Mouse (Mus musculus) forebrain, embryonic 10.5 days (tissue): Measurements from ENCODE around the gene 1700016K19Rik. TPM values are rescaled to one million over a fixed set of nuclear protein-coding genes. Genes with fewer than 3 reads are reported as not detected.

Experiments used
- DNase-seq: peaks from one replicate; pipeline ENCODE4 v3.0.0-alpha.2; 2017; ENCODE audit warnings: low spot score; ENCODE audit errors: extremely low spot score
- H3K27ac ChIP-seq: fragments of 300-500 bp; sonication (generic); 2 replicates; pipeline ENCODE4 v1.5.1; 2016; ENCODE audit warnings: mild to moderate bottlenecking
- H3K27me3 ChIP-seq: fragments of 300-500 bp; sonication (generic); 2 replicates; pipeline ENCODE4 v1.6.1; 2016; ENCODE audit warnings: mild to moderate bottlenecking; ENCODE audit not compliant: poor library complexity, severe bottlenecking
- H3K36me3 ChIP-seq: fragments of 300-500 bp; sonication (generic); replicated peaks from 2 replicates; pipeline ENCODE4 v1.6.1; 2016; ENCODE audit warnings: mild to moderate bottlenecking, moderate library complexity
- H3K4me1 ChIP-seq: fragments of 300-500 bp; sonication (generic); 2 replicates; pipeline ENCODE4 v1.6.1; 2016
- H3K4me3 ChIP-seq: fragments of 300-500 bp; sonication (generic); 2 replicates; pipeline ENCODE4 v1.5.1; 2016; ENCODE audit warnings: mild to moderate bottlenecking, moderate library complexity
- H3K9me3 ChIP-seq: fragments of 300-500 bp; sonication (generic); 2 replicates; pipeline ENCODE4 v1.6.1; 2016; ENCODE audit warnings: mild to moderate bottlenecking, moderate library complexity
- WGBS: fragments of 180-500 bp; shearing (Covaris S2); methylation state at CpG from one replicate; pipeline ENCODE4 v1.1.7; 2016; 5-methylcytosine and 5-hydroxymethylcytosine counted together
- polyA plus RNA-seq: library from polyadenylated mRNA; unstranded; fragments of >200 nt; fragmentation: Nextera tagmentation; extraction: Ambion mirVana; gene quantifications from 2 replicates; pipeline ENCODE4 v1.2.1, GENCODE M21; 2016

Gene 1700016K19Rik
- polyA plus RNA-seq, 1 experiment from 2014 or later, result 0.62 TPM

- Histone ChIP-seq H3K9me3 (no peaks in the 10 kb centered on the region), H3K36me3 (peaks cover 22% of the 10 kb centered on the region), H3K4me3 (peak overlapping the region; percentile 79), H3K4me1 (peaks cover 50% of the 10 kb centered on the region), H3K27ac (peak overlapping the region; percentile 90), H3K27me3 (peaks cover 51% of the 10 kb centered on the region)
- DNase-seq, result peak; percentile 51
- 3% methylated on average over 14 of the region's 14 CpGs for WGBS
Measured at GRCm38 (mm10) chr11:76026527-76027138, 26.9 kb downstream of the 1700016K19Rik start.

GRCm38 (mm10) chr11:76027139-76028071 is 27.7 kb downstream of the 1700016K19Rik start, which contains the start of gene Rflnb:
Gene Rflnb (minus strand): TSS chr11:76027782.
- Histone ChIP-seq H3K36me3 (peaks cover 17% of the 10 kb centered on the region), H3K27ac (peak within 1 kb of the TSS; percentile 90), H3K4me3 (peak within 1 kb of the TSS; percentile 79), H3K9me3 (no peaks in the 10 kb centered on the region), H3K27me3 (peaks cover 56% of the 10 kb centered on the region), H3K4me1 (peaks cover 50% of the 10 kb centered on the region)
- peak; percentile 82 for DNase-seq
- WGBS, result under 1% methylated on average over 110 of the region's 112 CpGs

- H3K27me3 ChIP-seq, result peaks cover 59% of the 10 kb centered on the region
- peaks cover 50% of the 10 kb centered on the region for H3K4me1 ChIP-seq
- no peaks in the 10 kb centered on the region for H3K9me3 ChIP-seq
- H3K27ac ChIP-seq, result peak overlapping the region; percentile 90
- WGBS, result 2% methylated on average over 11 of the region's 14 CpGs
- H3K4me3 ChIP-seq, result peak overlapping the region; percentile 79
- H3K36me3 ChIP-seq, result peaks cover 10% of the 10 kb centered on the region
- no peak for DNase-seq
Measured at GRCm38 (mm10) chr11:76028072-76028465, 28.4 kb downstream of the 1700016K19Rik start.

- DNase-seq, result no peak
- no peak overlapping the region for H3K27ac ChIP-seq
- H3K9me3 ChIP-seq, result no peaks in the 10 kb centered on the region
- H3K4me1 ChIP-seq, result peaks cover 9% of the 10 kb centered on the region
- H3K4me3 ChIP-seq, result no peak overlapping the region
- peaks cover 31% of the 10 kb centered on the region for H3K27me3 ChIP-seq
- 86% methylated on average over 6 of the region's 6 CpGs for WGBS
- no peaks in the 10 kb centered on the region for H3K36me3 ChIP-seq
Measured at GRCm38 (mm10) chr11:76033359-76033758, 33.6 kb downstream of the 1700016K19Rik start.

GRCm38 (mm10) chr11:76033836-76034235 is 34.1 kb downstream of the 1700016K19Rik start:
- H3K27ac ChIP-seq, result no peak overlapping the region
- no peak for DNase-seq
- H3K27me3 ChIP-seq, result peaks cover 27% of the 10 kb centered on the region
- H3K4me1 ChIP-seq, result peaks cover 8% of the 10 kb centered on the region; the same call in 1 of the 2 replicates
- H3K9me3 ChIP-seq, result no peaks in the 10 kb centered on the region
- no peak overlapping the region for H3K4me3 ChIP-seq
- 81% methylated on average over 4 of the region's 4 CpGs for WGBS
- H3K36me3 ChIP-seq, result no peaks in the 10 kb centered on the region

GRCm38 (mm10) chr11:76035182-76035581 is 35.5 kb downstream of the 1700016K19Rik start:
- Histone ChIP-seq H3K36me3 (no peaks in the 10 kb centered on the region), H3K4me1 (peaks cover 8% of the 10 kb centered on the region; the same call in 1 of the 2 replicates), H3K27ac (no peak overlapping the region), H3K4me3 (no peak overlapping the region), H3K27me3 (peaks cover 14% of the 10 kb centered on the region), H3K9me3 (no peaks in the 10 kb centered on the region)
- 83% methylated on average over 8 of the region's 8 CpGs for WGBS
- DNase-seq, result no peak

GRCm38 (mm10) chr11:76037581-76038294 is 38.0 kb downstream of the 1700016K19Rik start:
- no peak overlapping the region for H3K4me3 ChIP-seq
- H3K4me1 ChIP-seq, result peaks cover 20% of the 10 kb centered on the region
- H3K27me3 ChIP-seq, result no peaks in the 10 kb centered on the region
- H3K9me3 ChIP-seq, result no peaks in the 10 kb centered on the region
- DNase-seq, result no peak
- H3K36me3 ChIP-seq, result no peaks in the 10 kb centered on the region
- 63% methylated on average over 6 of the region's 6 CpGs for WGBS
- H3K27ac ChIP-seq, result no peak overlapping the region

- H3K4me3 ChIP-seq, result no peak overlapping the region
- H3K4me1 ChIP-seq, result peaks cover 27% of the 10 kb centered on the region
- 88% methylated on average over 3 of the region's 3 CpGs for WGBS
- H3K27me3 ChIP-seq, result no peaks in the 10 kb centered on the region
- H3K36me3 ChIP-seq, result no peaks in the 10 kb centered on the region
- H3K9me3 ChIP-seq, result no peaks in the 10 kb centered on the region
- DNase-seq, result no peak
- H3K27ac ChIP-seq, result no peak overlapping the region
Measured at GRCm38 (mm10) chr11:76039271-76040053, 39.8 kb downstream of the 1700016K19Rik start.

GRCm38 (mm10) chr11:76040106-76040505 is 40.4 kb downstream of the 1700016K19Rik start:
- Histone ChIP-seq H3K4me1 (peaks cover 28% of the 10 kb centered on the region), H3K27ac (no peak overlapping the region), H3K36me3 (no peaks in the 10 kb centered on the region), H3K9me3 (no peaks in the 10 kb centered on the region), H3K4me3 (no peak overlapping the region), H3K27me3 (no peaks in the 10 kb centered on the region)
- 88% methylated on average over 8 of the region's 8 CpGs for WGBS
- DNase-seq, result no peak

GRCm38 (mm10) chr11:76040761-76041376 is 41.2 kb downstream of the 1700016K19Rik start:
- no peak for DNase-seq
- Histone ChIP-seq H3K4me3 (no peak overlapping the region), H3K4me1 (peaks cover 28% of the 10 kb centered on the region), H3K9me3 (no peaks in the 10 kb centered on the region), H3K27me3 (no peaks in the 10 kb centered on the region), H3K27ac (no peak overlapping the region), H3K36me3 (peaks cover 5% of the 10 kb centered on the region; the same call in 1 of the 2 replicates)
- WGBS, result 73% methylated on average over 4 of the region's 4 CpGs

GRCm38 (mm10) chr11:76042041-76042638 is 42.4 kb downstream of the 1700016K19Rik start:
- Histone ChIP-seq H3K9me3 (no peaks in the 10 kb centered on the region), H3K27ac (no peak overlapping the region), H3K4me1 (peaks cover 28% of the 10 kb centered on the region), H3K36me3 (peaks cover 10% of the 10 kb centered on the region), H3K4me3 (no peak overlapping the region), H3K27me3 (no peaks in the 10 kb centered on the region)
- WGBS, result 74% methylated on average over 10 of the region's 10 CpGs
- DNase-seq, result no peak
